Mouse (Mus musculus) forebrain, embryonic 16.5 days (tissue): ENCODE results near the gene Cntnap2. TPM values are rescaled to one million over a fixed set of nuclear protein-coding genes. Genes with fewer than 3 reads are reported as not detected.

Experiments
- ATAC-seq: fragments of 200-750 bp; cut with Nextera tagmentation; 2 replicates; pipeline ENCODE4 v1.8.0; 2017; ENCODE audit warnings: mild to moderate bottlenecking, moderate library complexity
- H3K27ac ChIP-seq: fragments of 300-500 bp; sonication (generic); 2 replicates; pipeline ENCODE4 v1.5.1; 2014; ENCODE audit warnings: low read length, control low read depth
- H3K27me3 ChIP-seq: fragments of 300-500 bp; sonication (generic); replicated peaks from 2 replicates; pipeline ENCODE4 v1.6.1; 2014; ENCODE audit warnings: low read length; ENCODE audit not compliant: control insufficient read depth, insufficient read depth
- H3K36me3 ChIP-seq: fragments of 300-500 bp; sonication (generic); 2 replicates; pipeline ENCODE4 v1.6.1; 2014; ENCODE audit not compliant: control insufficient read depth, insufficient read depth
- H3K4me1 ChIP-seq: fragments of 300-500 bp; sonication (generic); replicated peaks from 2 replicates; pipeline ENCODE4 v1.6.1; 2014; ENCODE audit warnings: low read length; ENCODE audit not compliant: control insufficient read depth, insufficient read depth
- H3K4me2 ChIP-seq: fragments of 300-500 bp; sonication (generic); 2 replicates; pipeline ENCODE4 v1.6.1; 2014; ENCODE audit warnings: mild to moderate bottlenecking, low read length, control low read depth
- H3K4me3 ChIP-seq: fragments of 300-500 bp; sonication (generic); replicated peaks from 2 replicates; pipeline ENCODE4 v1.5.1; 2014; ENCODE audit warnings: mild to moderate bottlenecking, low read length, control low read depth
- H3K9ac ChIP-seq: fragments of 300-500 bp; sonication (generic); replicated peaks from 2 replicates; pipeline ENCODE4 v1.6.1; 2014; ENCODE audit warnings: low read depth, low read length, control low read depth
- H3K9me3 ChIP-seq: fragments of 300-500 bp; sonication (generic); 2 replicates; pipeline ENCODE4 v1.6.1; 2016; ENCODE audit warnings: low read length; ENCODE audit not compliant: control insufficient read depth
- WGBS: fragments of 180-500 bp; shearing (Covaris S2); extraction: QIAGEN DNeasy Blood & Tissue Kit; methylation state at CpG from one replicate; pipeline ENCODE4 v1.1.7; 2014; 5-methylcytosine and 5-hydroxymethylcytosine counted together
- polyA plus RNA-seq: library from polyadenylated mRNA; unstranded; fragments of >200 nt; fragmentation: Nextera tagmentation; extraction: Ambion mirVana; gene quantifications from 2 replicates; pipeline ENCODE4 v1.2.1, GENCODE M21; 2015

The Cntnap2 gene
- polyA plus RNA-seq, 1 experiment from 2014 or later: 72.7 TPM

- Histone ChIP-seq H3K27ac (no peak overlapping the region), H3K9me3 (no peaks in the 10 kb centered on the region), H3K4me1 (no peaks in the 10 kb centered on the region), H3K9ac (no peak overlapping the region), H3K4me3 (no peak overlapping the region), H3K27me3 (no peaks in the 10 kb centered on the region), H3K4me2 (no peak overlapping the region), H3K36me3 (no peaks in the 10 kb centered on the region)
- 36% methylated on average over 1 of the region's 1 CpGs for WGBS
- no peak for ATAC-seq
Measured at GRCm38 (mm10) chr6:45273259-45273775, 214.2 kb downstream of the Cntnap2 start.

GRCm38 (mm10) chr6:45290154-45290553, 231.0 kb downstream of the Cntnap2 start:
- Histone ChIP-seq H3K36me3 (no peaks in the 10 kb centered on the region), H3K27ac (no peak overlapping the region), H3K4me3 (no peak overlapping the region), H3K9ac (no peak overlapping the region), H3K4me2 (no peak overlapping the region), H3K9me3 (no peaks in the 10 kb centered on the region), H3K4me1 (no peaks in the 10 kb centered on the region), H3K27me3 (no peaks in the 10 kb centered on the region)
- ATAC-seq: no peak
- WGBS: 95% methylated on average over 1 of the region's 1 CpGs

GRCm38 (mm10) chr6:45317455-45317854, 258.3 kb downstream of the Cntnap2 start:
- Histone ChIP-seq H3K36me3 (no peaks in the 10 kb centered on the region), H3K27me3 (no peaks in the 10 kb centered on the region), H3K9me3 (no peaks in the 10 kb centered on the region), H3K4me1 (no peaks in the 10 kb centered on the region), H3K4me2 (no peak overlapping the region), H3K27ac (no peak overlapping the region), H3K4me3 (no peak overlapping the region), H3K9ac (no peak overlapping the region)
- no peak for ATAC-seq
- 63% methylated on average over 3 of the region's 3 CpGs for WGBS

- no peaks in the 10 kb centered on the region for H3K9me3 ChIP-seq
- 8% methylated on average over 2 of the region's 2 CpGs for WGBS
- no peak overlapping the region for H3K4me3 ChIP-seq
- no peaks in the 10 kb centered on the region for H3K27me3 ChIP-seq
- no peak overlapping the region for H3K27ac ChIP-seq
- H3K4me2 ChIP-seq: no peak overlapping the region
- no peaks in the 10 kb centered on the region for H3K36me3 ChIP-seq
- H3K9ac ChIP-seq: no peak overlapping the region
- 0 out of 2 replicates have a peak, but pooled peaks cover 2% of the 10 kb centered on the region for H3K4me1 ChIP-seq
- ATAC-seq: no peak
Measured at GRCm38 (mm10) chr6:45323505-45323904, 264.3 kb downstream of the Cntnap2 start.

GRCm38 (mm10) chr6:45327952-45328485, 268.9 kb downstream of the Cntnap2 start:
- H3K4me2 ChIP-seq: no peak overlapping the region
- H3K9ac ChIP-seq: no peak overlapping the region
- no peaks in the 10 kb centered on the region for H3K9me3 ChIP-seq
- no peak overlapping the region for H3K27ac ChIP-seq
- 50% methylated on average over 3 of the region's 3 CpGs for WGBS
- peak; percentile 72 for ATAC-seq
- 0 out of 2 replicates have a peak, but pooled peaks cover 2% of the 10 kb centered on the region for H3K4me1 ChIP-seq
- H3K27me3 ChIP-seq: no peaks in the 10 kb centered on the region
- no peak overlapping the region for H3K4me3 ChIP-seq
- H3K36me3 ChIP-seq: no peaks in the 10 kb centered on the region

- H3K27me3 ChIP-seq: no peaks in the 10 kb centered on the region
- H3K4me2 ChIP-seq: no peak overlapping the region
- ATAC-seq: no peak
- 65% methylated on average over 2 of the region's 2 CpGs for WGBS
- H3K4me3 ChIP-seq: no peak overlapping the region
- no peak overlapping the region for H3K9ac ChIP-seq
- H3K27ac ChIP-seq: no peak overlapping the region
- no peaks in the 10 kb centered on the region for H3K4me1 ChIP-seq
- no peaks in the 10 kb centered on the region for H3K9me3 ChIP-seq
- no peaks in the 10 kb centered on the region for H3K36me3 ChIP-seq
Measured at GRCm38 (mm10) chr6:45345396-45345795, 286.2 kb downstream of the Cntnap2 start.

GRCm38 (mm10) chr6:45345953-45346352, 286.8 kb downstream of the Cntnap2 start:
- H3K27ac ChIP-seq: no peak overlapping the region
- no peak for ATAC-seq
- H3K4me2 ChIP-seq: no peak overlapping the region
- H3K9me3 ChIP-seq: no peaks in the 10 kb centered on the region
- no peaks in the 10 kb centered on the region for H3K4me1 ChIP-seq
- H3K4me3 ChIP-seq: no peak overlapping the region
- no peaks in the 10 kb centered on the region for H3K27me3 ChIP-seq
- no peak overlapping the region for H3K9ac ChIP-seq
- no peaks in the 10 kb centered on the region for H3K36me3 ChIP-seq

- no peak overlapping the region for H3K27ac ChIP-seq
- H3K4me3 ChIP-seq: no peak overlapping the region
- no peaks in the 10 kb centered on the region for H3K4me1 ChIP-seq
- no peaks in the 10 kb centered on the region for H3K9me3 ChIP-seq
- ATAC-seq: no peak
- no peaks in the 10 kb centered on the region for H3K36me3 ChIP-seq
- no peak overlapping the region for H3K4me2 ChIP-seq
- H3K9ac ChIP-seq: no peak overlapping the region
- WGBS: 33% methylated on average over 1 of the region's 1 CpGs
- no peaks in the 10 kb centered on the region for H3K27me3 ChIP-seq
Measured at GRCm38 (mm10) chr6:45366442-45366841, 307.3 kb downstream of the Cntnap2 start.

- Histone ChIP-seq H3K36me3 (no peaks in the 10 kb centered on the region), H3K4me1 (no peaks in the 10 kb centered on the region), H3K4me2 (no peak overlapping the region), H3K4me3 (no peak overlapping the region), H3K27ac (no peak overlapping the region), H3K27me3 (no peaks in the 10 kb centered on the region), H3K9ac (no peak overlapping the region), H3K9me3 (no peaks in the 10 kb centered on the region)
- no peak for ATAC-seq
- 77% methylated on average over 7 of the region's 7 CpGs for WGBS
Measured at GRCm38 (mm10) chr6:45381126-45381525, 322.0 kb downstream of the Cntnap2 start.

- no peak overlapping the region for H3K4me2 ChIP-seq
- no peak overlapping the region for H3K4me3 ChIP-seq
- H3K9ac ChIP-seq: no peak overlapping the region
- H3K27me3 ChIP-seq: no peaks in the 10 kb centered on the region
- ATAC-seq: no peak
- H3K36me3 ChIP-seq: no peaks in the 10 kb centered on the region
- H3K4me1 ChIP-seq: no peaks in the 10 kb centered on the region
- WGBS: 69% methylated on average over 1 of the region's 1 CpGs
- H3K9me3 ChIP-seq: no peaks in the 10 kb centered on the region
- H3K27ac ChIP-seq: no peak overlapping the region
Measured at GRCm38 (mm10) chr6:45389034-45389433, 329.9 kb downstream of the Cntnap2 start.
